ENCODE assay signal across 16 mouse cellular contexts in the genomic region with DNA sequence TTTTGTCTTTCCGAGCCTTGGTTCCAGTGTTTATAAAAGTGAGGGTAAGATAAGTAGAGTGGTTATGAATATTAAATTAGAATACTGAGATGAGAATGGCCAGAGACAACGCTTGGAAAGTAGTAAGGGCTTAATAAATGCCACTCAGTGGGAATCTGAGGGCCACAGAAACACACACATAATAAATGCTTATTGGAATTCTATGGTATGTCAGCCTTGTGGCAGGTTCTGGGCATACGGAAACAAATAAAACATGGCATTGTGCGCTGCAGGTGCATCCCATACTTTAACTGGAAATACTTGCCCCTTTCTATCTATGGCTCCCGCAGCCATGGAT. TPM values are rescaled to one million over a fixed set of nuclear protein-coding genes. Genes with fewer than 3 reads are reported as not detected.
DNase-seq lines count a peak whose midpoint lies in the region; ATAC-seq and TF ChIP-seq lines count a peak whose summit lies in the region.
"Had no signal": no experiment of that assay in that cellular context is flagged by ENCODE, and none has a peak within 500 bp of the region (broad histone marks: within the 10 kb centered on the region; RNA-seq: fewer than 3 reads in every experiment).

No protein-coding gene starts in this region.

- no peak overlapping the region for H3K4me3 ChIP-seq in left cerebral cortex, adult 2 months
- no peak overlapping the region for H3K4me3 ChIP-seq in forebrain, embryonic 15.5 days
- H3K4me3 ChIP-seq in hindbrain, embryonic 16.5 days (ENCODE audit: low read length) = no peak overlapping the region
- H3K4me3 ChIP-seq in midbrain, postnatal 0 days (ENCODE audit: low read depth, low read length) = no peak overlapping the region

- H3K27me3 ChIP-seq in forebrain, embryonic 15.5 days = no peaks in the 10 kb centered on the region
- no peaks in the 10 kb centered on the region for H3K27me3 ChIP-seq in hindbrain, embryonic 16.5 days (replicated peaks; ENCODE audit: control insufficient read depth, insufficient read depth, low read length)
- no peaks in the 10 kb centered on the region for H3K27me3 ChIP-seq in midbrain, postnatal 0 days (ENCODE audit: insufficient read depth, low read length)
- H3K27me3 ChIP-seq: Patski had no signal

- intact Hi-C loops in left cerebral cortex, adult 2 months (cut with DNase I) = no loop called here
- intact Hi-C loops in left cerebral cortex, postnatal 14 days (cut with DNase I) = no loop called here

- no peak overlapping the region for H3K4me2 ChIP-seq in forebrain, embryonic 15.5 days (replicated peaks)
- H3K4me2 ChIP-seq in hindbrain, embryonic 16.5 days (ENCODE audit: low read length) = 0 out of 2 replicates have a peak overlapping the region, but pooled peaks have one; percentile 11
- no peak overlapping the region for H3K4me2 ChIP-seq in midbrain, postnatal 0 days (ENCODE audit: low read depth, low read length, poor library complexity, severe bottlenecking)

- H3K4me1 ChIP-seq in forebrain, embryonic 15.5 days = peaks cover 14% of the 10 kb centered on the region
- H3K4me1 ChIP-seq in hindbrain, embryonic 16.5 days (ENCODE audit: control insufficient read depth, insufficient read depth, low read depth, low read length) = peaks cover 14% of the 10 kb centered on the region
- peaks cover 18% of the 10 kb centered on the region for H3K4me1 ChIP-seq in midbrain, postnatal 0 days (ENCODE audit: insufficient read depth, low read length)

- peak overlapping the region; percentile 30; the same call in 1 of the 2 replicates for H3K27ac ChIP-seq in left cerebral cortex, adult 2 months
- peak overlapping the region; percentile 72 for H3K27ac ChIP-seq in forebrain, embryonic 15.5 days (replicated peaks)
- H3K27ac ChIP-seq in hindbrain, embryonic 16.5 days (ENCODE audit: low read depth, low read length) = peak overlapping the region; percentile 62
- H3K27ac ChIP-seq in midbrain, postnatal 0 days (ENCODE audit: low read depth, low read length) = peak overlapping the region; percentile 38; the same call in 1 of the 2 replicates
- H3K27ac ChIP-seq: kidney, postnatal 0 days had no signal

- DNase-seq in left cerebral cortex, adult 2 months (ENCODE audit: extremely low spot score in 1 of 2, low spot score in 2 of 2) = no peak
- no peak for DNase-seq in left cerebral cortex, postnatal 14 days (ENCODE audit: low spot score in 2 of 2)
- DNase-seq in midbrain, postnatal 0 days (ENCODE audit: low spot score) = no peak
- no peak for DNase-seq in gastrocnemius, postnatal 25 days
- DNase-seq in layer of hippocampus, adult 9-10 months (ENCODE audit: low spot score) = no peak
- DNase-seq in thymus, postnatal 0 days (ENCODE audit: low spot score) = no peak
- DNase-seq: cerebellum, adult 11-12 months; cerebellum, postnatal 36 days; heart, postnatal 10 days; lung, postnatal 14 days; right cerebral cortex, postnatal 25 days had no signal

- 31% methylated on average over 5 of the region's 5 CpGs for WGBS in forebrain, embryonic 15.5 days
- 36% methylated on average over 5 of the region's 5 CpGs for WGBS in hindbrain, embryonic 16.5 days
- 39% methylated on average over 5 of the region's 5 CpGs for WGBS in midbrain, postnatal 0 days

- no peak for TF ChIP-seq CTCF in left cerebral cortex, adult 2 months (IDR thresholded peaks at IDR 0.05)
- no peak for TF ChIP-seq CTCF in midbrain, postnatal 0 days (IDR thresholded peaks at IDR 0.05)

- H3K9ac ChIP-seq in forebrain, embryonic 15.5 days (replicated peaks) = no peak overlapping the region
- no peak overlapping the region for H3K9ac ChIP-seq in hindbrain, embryonic 16.5 days (ENCODE audit: low read depth, low read length)
- no peak overlapping the region for H3K9ac ChIP-seq in midbrain, postnatal 0 days (replicated peaks; ENCODE audit: low read length, poor library complexity, severe bottlenecking)

- no peaks in the 10 kb centered on the region for H3K36me3 ChIP-seq in forebrain, embryonic 15.5 days
- H3K36me3 ChIP-seq in hindbrain, embryonic 16.5 days (ENCODE audit: control insufficient read depth, insufficient read depth, low read length) = no peaks in the 10 kb centered on the region
- no peaks in the 10 kb centered on the region for H3K36me3 ChIP-seq in midbrain, postnatal 0 days (ENCODE audit: insufficient read depth, low read length)

- no peaks in the 10 kb centered on the region for H3K9me3 ChIP-seq in forebrain, embryonic 15.5 days
- H3K9me3 ChIP-seq in hindbrain, embryonic 16.5 days (ENCODE audit: control insufficient read depth, low read length) = no peaks in the 10 kb centered on the region
- H3K9me3 ChIP-seq in midbrain, postnatal 0 days (ENCODE audit: low read length) = no peaks in the 10 kb centered on the region

- ATAC-seq in forebrain, embryonic 15.5 days (replicated peaks) = peak; percentile 17
- peak; percentile 13; the same call in 1 of the 2 replicates for ATAC-seq in hindbrain, embryonic 16.5 days
- ATAC-seq in midbrain, postnatal 0 days (ENCODE audit: low FRiP score) = no peak
- ATAC-seq: intestine, postnatal 0 days; Patski had no signal

RNA-seq across cellular contexts. Expression of a gene that starts 24.6 kb away (rescaled TPM):
- 100 to 1,000 TPM; 159 to 169 TPM for total RNA-seq in left cerebral cortex, adult 2 months (2021)
- total RNA-seq in left cerebral cortex, postnatal 14 days (2021) = 100 to 1,000 TPM; 146 to 152 TPM
- polyA plus RNA-seq in forebrain, embryonic 15.5 days (2015; fragmentation: Nextera tagmentation; extraction: Ambion mirVana) = 15.9 and 16.4 TPM in 2 replicates
- polyA plus RNA-seq in hindbrain, embryonic 16.5 days (2015; fragmentation: Nextera tagmentation; extraction: Ambion mirVana) = 14.5 and 17.9 TPM in 2 replicates
- total RNA-seq in midbrain, postnatal 0 days (2014; rRNA removed) = 103 and 124 TPM in 2 replicates
- 16.9 and 19.1 TPM in 2 replicates for polyA plus RNA-seq in midbrain, postnatal 0 days (2015; fragmentation: Nextera tagmentation; extraction: Ambion mirVana)
- 10 to 100 TPM; 65.3 to 91.5 TPM for total RNA-seq in gastrocnemius, postnatal 25 days (2021)
- polyA plus RNA-seq in thymus, postnatal 0 days (2015; fragmentation: Nextera tagmentation; extraction: Ambion mirVana) = 3.8 and 4.9 TPM in 2 replicates
